Mouse (Mus musculus) cerebellum, adult 18-20 months (tissue): ENCODE data around the gene Zfp788.
"Not testable (repeated sequence)": the region's sequence is repeated elsewhere in the genome, so short reads cannot be mapped to it uniquely, and the experiment has no call there.

ENCODE experiments used
- DNase-seq, 2 experiments: peaks; one replicate each; pipeline ENCODE4 v3.0.0; 2021

Gene Zfp788

GRCm38 (mm10) chr7:41632409-41633220 is at the start of gene Zfp788:
TSS of gene Zfp788 (plus strand) at chr7:41633203.
- peak; percentile 94 to 98 for DNase-seq

- DNase-seq = not testable (repeated sequence)
Measured at GRCm38 (mm10) chr7:41587831-41588230, 45.2 kb upstream of the Zfp788 start.

- DNase-seq = no peak
Measured at GRCm38 (mm10) chr7:41598615-41599014, 34.4 kb upstream of the Zfp788 start.

DNA sequence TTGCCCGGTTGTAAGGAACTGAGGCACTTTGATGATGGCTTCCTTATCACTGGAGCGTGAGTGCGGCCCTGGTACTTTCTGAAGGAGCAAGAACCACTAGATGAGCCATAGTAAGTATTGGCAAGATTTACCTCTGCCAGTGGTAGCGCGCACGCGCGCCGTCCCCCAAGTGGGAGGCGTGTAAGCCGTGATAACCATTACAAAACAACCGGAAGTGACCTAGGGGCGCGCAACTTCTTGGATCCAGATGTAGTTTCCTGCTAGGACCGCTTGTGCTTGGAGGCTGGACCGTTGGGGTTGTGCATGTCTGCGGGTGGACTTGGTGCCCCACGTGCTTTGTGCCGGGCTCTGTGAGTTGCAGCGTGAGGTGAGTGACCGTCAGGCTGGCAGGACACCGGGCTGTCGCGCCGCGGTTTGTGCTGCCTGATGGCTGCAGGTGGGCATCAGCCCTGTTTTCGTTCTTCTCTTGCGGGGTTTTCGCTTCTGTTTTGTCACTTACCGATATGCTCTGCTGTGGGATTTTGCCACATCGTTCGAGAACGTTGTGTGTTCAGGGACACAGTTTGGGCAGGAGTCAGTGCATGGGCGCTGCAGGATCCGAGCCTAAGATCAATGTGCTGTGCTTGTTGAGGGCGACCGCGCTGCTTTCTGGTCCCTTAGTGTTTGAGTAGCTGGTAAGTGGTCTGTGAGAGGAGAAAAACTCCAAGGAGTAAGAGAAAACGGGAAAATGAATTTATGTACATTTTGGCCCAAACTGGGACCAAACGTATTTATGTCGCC is 33.8 kb upstream of the Zfp788 start, which contains the start of gene 2610021A01Rik:
TSS of gene 2610021A01Rik (plus strand) at position 197 of the 780 bp plus-strand sequence.
- DNase-seq = peak; percentile 86 to 89

DNA sequence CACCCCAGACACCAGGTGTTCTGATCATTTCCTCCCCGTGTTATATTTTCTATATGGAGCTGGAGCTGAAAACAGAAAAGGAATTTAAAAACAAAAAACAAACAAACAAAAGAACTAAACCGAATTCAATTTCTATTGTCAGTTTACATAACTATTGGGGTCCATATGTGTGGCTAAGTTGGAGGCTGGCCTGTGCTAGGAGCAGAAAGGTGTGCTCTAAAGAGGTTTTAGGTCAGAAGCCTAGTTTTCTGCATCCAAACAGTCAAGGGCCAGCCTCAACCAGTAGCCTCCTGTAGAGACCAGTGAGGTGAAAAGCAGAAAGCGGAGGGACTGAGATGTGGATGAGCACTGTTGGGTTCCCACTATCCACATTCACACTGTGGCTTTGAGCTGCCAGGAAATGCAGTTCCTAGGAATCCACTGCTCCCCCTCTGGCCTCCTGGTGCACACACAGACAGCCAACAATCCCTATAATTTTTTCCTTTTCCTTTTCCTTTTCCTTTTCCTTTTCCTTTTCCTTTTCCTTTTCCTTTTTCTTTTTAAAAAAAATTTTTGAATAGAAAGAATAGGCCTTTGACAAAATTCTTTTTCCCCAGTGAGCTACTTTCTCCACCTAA is 33.0 kb upstream of the Zfp788 start:
- peak in 1 of 2 experiments; percentile 18 for DNase-seq

DNA sequence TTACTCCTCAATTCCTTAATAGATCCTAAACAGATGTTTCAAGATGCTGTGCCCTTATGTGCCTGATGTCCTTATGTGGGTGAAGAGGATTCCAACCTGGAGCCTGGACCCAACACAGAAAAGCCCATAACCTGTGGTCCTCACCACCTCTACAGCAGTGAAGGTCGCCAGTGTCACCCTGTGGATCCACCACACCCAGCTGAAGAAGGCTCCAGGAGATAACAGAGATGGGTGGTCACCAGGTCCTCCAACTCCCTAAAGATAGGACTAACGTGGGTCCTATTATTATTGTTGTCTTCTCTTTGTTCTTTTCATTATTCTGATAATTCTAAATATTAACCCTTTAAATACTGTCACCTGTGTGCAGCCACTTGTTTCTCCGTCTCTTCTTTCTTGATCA is 21.3 kb upstream of the Zfp788 start:
- DNase-seq = no peak

- DNase-seq = not testable (repeated sequence)
Measured at GRCm38 (mm10) chr7:41616241-41616640, 16.8 kb upstream of the Zfp788 start.

- peak; percentile 93 to 95 for DNase-seq
Measured at GRCm38 (mm10) chr7:41633221-41633984, 400 bp downstream of the Zfp788 start.

GRCm38 (mm10) chr7:41674326-41674725 is 41.3 kb downstream of the Zfp788 start:
- not testable (repeated sequence) for DNase-seq
